Mouse (Mus musculus) embryo, embryonic 10.5 days (tissue): ENCODE data around the gene Hnrnpdl.

Source experiments
- DNase-seq: peaks from one replicate; pipeline ENCODE4 v3.0.0-alpha.2; 2015; ENCODE audit warnings: low spot score

Hnrnpdl gene

GRCm38 (mm10) chr5:100046096-100046495 lies 6.6 kb upstream of the Hnrnpdl start:
- DNase-seq, result no peak

GRCm38 (mm10) chr5:100044621-100045020 lies 5.2 kb upstream of the Hnrnpdl start:
- no peak for DNase-seq

- DNase-seq, result no peak
These were observed 4.6 kb upstream of the Hnrnpdl start for GRCm38 (mm10) chr5:100044030-100044429.

GRCm38 (mm10) chr5:100043361-100043760 lies 3.9 kb upstream of the Hnrnpdl start:
- no peak for DNase-seq

GRCm38 (mm10) chr5:100042467-100042866 lies 3.0 kb upstream of the Hnrnpdl start:
- DNase-seq, result no peak

- no peak for DNase-seq
These were observed 1.8 kb upstream of the Hnrnpdl start for GRCm38 (mm10) chr5:100041272-100041671.

GRCm38 (mm10) chr5:100040281-100040784 lies 869 bp upstream of the Hnrnpdl start:
- peak; percentile 50 for DNase-seq

GRCm38 (mm10) chr5:100038714-100039601 lies 506 bp downstream of the Hnrnpdl start:
- DNase-seq, result peak; percentile 93

GRCm38 (mm10) chr5:100037965-100038713 lies 1.3 kb downstream of the Hnrnpdl start:
- DNase-seq, result peak; percentile 91

- DNase-seq, result peak; percentile 38
These were observed 2.8 kb downstream of the Hnrnpdl start for GRCm38 (mm10) chr5:100036681-100037080.

GRCm38 (mm10) chr5:100035950-100036349 lies 3.5 kb downstream of the Hnrnpdl start:
- DNase-seq, result no peak

GRCm38 (mm10) chr5:100032646-100033045 lies 6.8 kb downstream of the Hnrnpdl start:
- no peak for DNase-seq

- no peak for DNase-seq
These were observed 7.4 kb downstream of the Hnrnpdl start for GRCm38 (mm10) chr5:100032107-100032506.

- DNase-seq, result no peak
These were observed 9.4 kb downstream of the Hnrnpdl start for GRCm38 (mm10) chr5:100030069-100030468.

GRCm38 (mm10) chr5:100024868-100025267 lies 14.6 kb downstream of the Hnrnpdl start:
- DNase-seq, result no peak

- DNase-seq, result no peak
These were observed 15.1 kb downstream of the Hnrnpdl start for GRCm38 (mm10) chr5:100024403-100024802.

- no peak for DNase-seq
These were observed 19.4 kb downstream of the Hnrnpdl start for GRCm38 (mm10) chr5:100020089-100020488.

- no peak for DNase-seq
These were observed 26.9 kb downstream of the Hnrnpdl start for GRCm38 (mm10) chr5:100012599-100012998.

GRCm38 (mm10) chr5:100008485-100008884 lies 31.0 kb downstream of the Hnrnpdl start:
- no peak for DNase-seq

GRCm38 (mm10) chr5:100007040-100007375 lies 32.5 kb downstream of the Hnrnpdl start:
- peak; percentile 37 for DNase-seq

- no peak for DNase-seq
These were observed 33.0 kb downstream of the Hnrnpdl start for GRCm38 (mm10) chr5:100006324-100007039.

GRCm38 (mm10) chr5:100005896-100006295 lies 33.6 kb downstream of the Hnrnpdl start:
- DNase-seq, result no peak
